Mouse (Mus musculus) E14TG2a.4 (cell line): ENCODE data around the gene Cerkl.

Experiments
- CTCF ChIP-seq: conservative IDR thresholded peaks from 2 replicates; pipeline ENCODE4 v1.5.1; 2014; ENCODE audit warnings: low read length
- POU5F1 ChIP-seq: IDR thresholded peaks from 2 replicates; pipeline ENCODE4 v1.6.1; 2014; ENCODE audit warnings: low read length, borderline replicate concordance

- TF ChIP-seq CTCF (no peak), POU5F1 (no peak)
Measured at GRCm38 (mm10) chr2:79405661-79406405, 50.8 kb downstream of the Cerkl start.
